Mouse (Mus musculus): ENCODE results near the gene Ciapin1.

DNA sequence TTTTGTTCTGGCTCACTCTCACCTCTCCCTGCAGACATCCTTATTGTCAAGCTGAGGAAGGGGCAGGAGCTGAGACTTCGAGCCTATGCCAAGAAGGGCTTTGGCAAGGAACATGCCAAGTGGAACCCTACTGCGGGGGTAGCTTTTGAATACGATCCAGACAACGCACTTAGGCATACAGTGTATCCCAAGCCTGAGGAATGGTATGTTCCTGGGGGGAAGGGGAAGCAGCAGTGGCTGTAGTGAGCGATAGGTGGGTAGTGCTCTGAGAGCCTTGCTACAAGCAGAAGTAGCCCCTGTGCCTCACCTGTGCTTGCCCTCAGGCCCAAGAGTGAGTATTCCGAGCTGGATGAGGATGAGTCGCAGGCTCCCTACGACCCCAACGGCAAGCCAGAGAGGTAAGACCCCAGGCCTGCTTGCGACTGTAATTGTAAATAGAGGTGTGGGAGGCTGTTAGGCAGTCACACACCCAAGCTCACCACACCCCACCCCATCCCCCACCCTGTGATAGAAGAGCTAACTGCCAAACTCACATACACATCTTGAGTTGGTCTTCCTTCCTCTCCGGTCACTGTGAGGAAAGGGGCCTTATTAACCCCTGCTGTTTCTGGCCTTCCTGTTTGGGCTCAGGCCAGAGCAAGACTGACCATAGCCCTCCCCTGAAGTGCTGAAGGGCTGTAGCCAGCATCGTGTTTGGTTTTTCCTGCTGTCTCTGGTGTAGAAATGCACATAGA lies 24.5 kb upstream of the Ciapin1 start:
- TF ChIP-seq CTCF (IDR thresholded peaks at IDR 0.05; ENCODE audit: low read depth): no peak
- TF ChIP-seq EP300 (IDR thresholded peaks at IDR 0.05; ENCODE audit: low read depth): no peak
